Mouse (Mus musculus) kidney, embryonic 14.5 days (tissue): ENCODE data around the gene Olfr847. TPM values are rescaled to one million over a fixed set of nuclear protein-coding genes. Genes with fewer than 3 reads are reported as not detected.

Experiments used
- ATAC-seq: fragments of 200-750 bp; cut with Nextera tagmentation; 2 replicates; pipeline ENCODE4 v1.8.0; 2017; ENCODE audit warnings: moderate number of reproducible peaks, mild to moderate bottlenecking, moderate TSS enrichment, moderate library complexity; ENCODE audit not compliant: low FRiP score, low TSS enrichment
- H3K27ac ChIP-seq: fragments of 300-500 bp; sonication (generic); 2 replicates; pipeline ENCODE4 v1.5.1; 2014; ENCODE audit warnings: low read depth, mild to moderate bottlenecking, low read length, moderate library complexity, mixed read lengths
- H3K27me3 ChIP-seq: fragments of 300-500 bp; sonication (generic); 2 replicates; pipeline ENCODE4 v1.6.1; 2014; ENCODE audit warnings: mild to moderate bottlenecking, low read length; ENCODE audit not compliant: control insufficient read depth, insufficient read depth
- H3K36me3 ChIP-seq: fragments of 300-500 bp; sonication (generic); 2 replicates; pipeline ENCODE4 v1.6.1; 2014; ENCODE audit warnings: low read length, mixed read lengths; ENCODE audit not compliant: control insufficient read depth, insufficient read depth
- H3K4me1 ChIP-seq: fragments of 300-500 bp; sonication (generic); 2 replicates; pipeline ENCODE4 v1.6.1; 2014; ENCODE audit warnings: low read length, mixed read lengths; ENCODE audit not compliant: control insufficient read depth, insufficient read depth
- H3K4me2 ChIP-seq: fragments of 300-500 bp; sonication (generic); replicated peaks from 2 replicates; pipeline ENCODE4 v1.6.1; 2014; ENCODE audit warnings: low read depth, mild to moderate bottlenecking, low read length
- H3K4me3 ChIP-seq: fragments of 300-500 bp; sonication (generic); 2 replicates; pipeline ENCODE4 v1.5.1; 2014; ENCODE audit warnings: mild to moderate bottlenecking, low read length
- H3K9ac ChIP-seq: fragments of 300-500 bp; sonication (generic); 2 replicates; pipeline ENCODE4 v1.6.1; 2014; ENCODE audit warnings: low read depth, mild to moderate bottlenecking, low read length, moderate library complexity
- H3K9me3 ChIP-seq: fragments of 300-500 bp; sonication (generic); 2 replicates; pipeline ENCODE4 v1.6.1; 2016; ENCODE audit warnings: low read length; ENCODE audit not compliant: control insufficient read depth
- WGBS: fragments of 180-500 bp; shearing (Covaris S2); extraction: QIAGEN DNeasy Blood & Tissue Kit; methylation state at CpG from one replicate; pipeline ENCODE4 v1.1.7; 2014; 5-methylcytosine and 5-hydroxymethylcytosine counted together
- polyA plus RNA-seq: library from polyadenylated mRNA; unstranded; fragments of >200 nt; fragmentation: Nextera tagmentation; extraction: Ambion mirVana; gene quantifications from 2 replicates; pipeline ENCODE4 v1.2.1, GENCODE M21; 2014

The Olfr847 gene
- not detected in 2 replicates for polyA plus RNA-seq

DNA sequence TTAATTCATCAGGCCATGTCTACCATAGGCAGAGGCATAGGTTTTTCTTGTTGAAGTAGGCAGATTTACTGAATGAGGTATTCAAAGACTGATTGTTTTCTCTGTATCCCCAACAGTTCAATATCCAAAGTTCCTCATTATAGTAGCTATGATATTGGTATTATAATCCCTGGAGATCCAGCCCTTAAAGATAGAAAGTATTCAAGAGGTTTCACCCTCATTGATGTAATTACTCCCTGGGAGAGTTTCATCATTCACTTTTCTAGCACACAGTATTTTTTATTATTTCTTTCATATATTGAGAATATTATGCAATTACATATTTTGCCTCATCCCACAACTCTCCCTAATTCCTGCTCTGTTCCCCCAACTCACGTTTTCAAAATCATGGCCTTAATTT is at the start of gene Olfr847:
TSS of gene Olfr847 (minus strand) at position 101 of the 400 bp plus-strand sequence.
- Histone ChIP-seq H3K4me3 (no peak within 1 kb of the TSS), H3K9ac (no peak within 1 kb of the TSS), H3K27ac (no peak within 1 kb of the TSS), H3K4me1 (no peaks in the 10 kb centered on the region), H3K9me3 (no peaks in the 10 kb centered on the region), H3K36me3 (no peaks in the 10 kb centered on the region), H3K27me3 (no peaks in the 10 kb centered on the region), H3K4me2 (no peak within 1 kb of the TSS)
- ATAC-seq, result no peak
- WGBS, result 68% methylated on average over 1 of the region's 1 CpGs

DNA sequence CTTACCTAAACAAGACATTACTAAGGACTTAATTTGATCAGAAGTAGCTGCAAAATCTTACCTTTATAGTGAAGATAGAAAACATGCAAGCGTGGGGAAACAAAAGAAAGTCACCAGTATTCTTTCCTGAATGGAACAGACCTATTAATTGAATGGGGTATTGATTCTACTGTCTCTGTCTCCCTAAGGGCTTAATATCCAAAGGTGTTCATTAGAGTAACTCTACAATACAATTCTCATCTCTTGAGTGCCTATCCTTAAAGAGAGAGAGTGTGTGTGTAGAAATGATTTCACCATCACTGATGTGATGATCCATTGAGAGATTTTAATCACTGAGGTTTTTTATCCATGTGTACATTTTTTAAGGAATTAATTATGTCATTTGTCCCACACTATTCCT is 14.6 kb downstream of the Olfr847 start, which contains the start of gene Olfr846:
TSS of gene Olfr846 (minus strand) at position 101 of the 400 bp plus-strand sequence.
- peaks cover 3% of the 10 kb centered on the region; the same call in 1 of the 2 replicates for H3K9me3 ChIP-seq
- WGBS, result 77% methylated on average over 1 of the region's 1 CpGs
- ATAC-seq, result no peak
- no peaks in the 10 kb centered on the region for H3K36me3 ChIP-seq
- H3K4me1 ChIP-seq, result no peaks in the 10 kb centered on the region
- H3K9ac ChIP-seq, result no peak within 1 kb of the TSS
- H3K27me3 ChIP-seq, result no peaks in the 10 kb centered on the region
- H3K4me3 ChIP-seq, result no peak within 1 kb of the TSS
- no peak within 1 kb of the TSS for H3K27ac ChIP-seq
- no peak within 1 kb of the TSS for H3K4me2 ChIP-seq

DNA sequence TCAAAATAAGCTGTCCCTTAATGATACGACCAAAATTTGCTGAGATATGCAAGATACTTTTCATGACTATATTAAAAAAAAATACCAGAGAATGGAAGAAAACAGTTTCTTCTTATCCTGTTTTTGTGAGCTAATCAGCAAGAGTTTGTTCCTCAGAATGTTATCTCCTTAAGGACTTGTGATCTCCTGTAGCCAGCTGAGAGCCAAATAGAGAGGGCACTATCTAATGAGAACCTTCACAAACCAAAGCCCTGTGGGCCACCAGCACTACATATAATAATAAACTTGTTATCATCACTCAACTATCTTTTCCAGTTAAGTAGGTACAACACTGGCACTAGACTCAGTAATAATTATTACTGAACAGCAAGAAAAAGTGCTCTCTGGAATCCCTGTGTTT is 42.3 kb downstream of the Olfr847 start, which contains the start of gene Olfr845:
TSS of gene Olfr845 (plus strand) at position 301 of the 400 bp plus-strand sequence.
- no peak for ATAC-seq
- H3K27ac ChIP-seq, result no peak within 1 kb of the TSS
- no peaks in the 10 kb centered on the region for H3K9me3 ChIP-seq
- H3K9ac ChIP-seq, result no peak within 1 kb of the TSS
- H3K27me3 ChIP-seq, result no peaks in the 10 kb centered on the region
- no peak within 1 kb of the TSS for H3K4me3 ChIP-seq
- 74% methylated on average over 1 of the region's 1 CpGs for WGBS
- H3K4me2 ChIP-seq, result no peak within 1 kb of the TSS
- H3K36me3 ChIP-seq, result no peaks in the 10 kb centered on the region
- H3K4me1 ChIP-seq, result no peaks in the 10 kb centered on the region

Other genes starting within 250 kb of the Olfr847 start
- not detected in 2 replicates for gene Olfr837, start 242.4 kb downstream of the Olfr847 start, polyA plus RNA-seq
- gene Olfr839-ps1, start 201.4 kb downstream of the Olfr847 start, polyA plus RNA-seq, result not detected in 2 replicates
- not detected in 2 replicates for gene Olfr843, start 126.7 kb downstream of the Olfr847 start, polyA plus RNA-seq
- gene Olfr844, start 62.3 kb downstream of the Olfr847 start, polyA plus RNA-seq, result not detected in 2 replicates
- not detected in 2 replicates for gene Olfr845, start 42.2 kb downstream of the Olfr847 start, polyA plus RNA-seq
- gene Olfr846, start 14.7 kb downstream of the Olfr847 start, polyA plus RNA-seq, result not detected in 2 replicates
- not detected in 2 replicates for gene Olfr849, start 61.6 kb upstream of the Olfr847 start, polyA plus RNA-seq
- not detected in 2 replicates for gene Olfr850, start 99.6 kb upstream of the Olfr847 start, polyA plus RNA-seq
- gene Olfr851, start 114.6 kb upstream of the Olfr847 start, polyA plus RNA-seq, result not detected in 2 replicates
- not detected in 2 replicates for gene Olfr853, start 162.4 kb upstream of the Olfr847 start, polyA plus RNA-seq
- gene Olfr854, start 188.7 kb upstream of the Olfr847 start, polyA plus RNA-seq, result not detected in 2 replicates
- gene Olfr855, start 203.9 kb upstream of the Olfr847 start, polyA plus RNA-seq, result not detected in 2 replicates
- gene Zfp317, start 243.4 kb upstream of the Olfr847 start, polyA plus RNA-seq, result 23.3 and 39.1 TPM in 2 replicates